Mouse (Mus musculus) heart, embryonic 10.5 days (tissue): ENCODE measurements around the gene Stmn1. TPM values are rescaled to one million over a fixed set of nuclear protein-coding genes. Genes with fewer than 3 reads are reported as not detected.

Experiments used
- DNase-seq: peaks from one replicate; pipeline ENCODE4 v3.0.0-alpha.2; 2017; ENCODE audit warnings: low spot score
- H3K27ac ChIP-seq: fragments of 300-500 bp; sonication (generic); 2 replicates; pipeline ENCODE4 v1.5.1; 2016; ENCODE audit warnings: mild to moderate bottlenecking
- H3K27me3 ChIP-seq: fragments of 300-500 bp; sonication (generic); 2 replicates; pipeline ENCODE4 v1.6.1; 2016; ENCODE audit warnings: mild to moderate bottlenecking; ENCODE audit not compliant: poor library complexity, insufficient read depth, severe bottlenecking
- H3K36me3 ChIP-seq: fragments of 300-500 bp; sonication (generic); 2 replicates; pipeline ENCODE4 v1.6.1; 2016; ENCODE audit warnings: mild to moderate bottlenecking, moderate library complexity
- H3K4me1 ChIP-seq: fragments of 300-500 bp; sonication (generic); 2 replicates; pipeline ENCODE4 v1.6.1; 2016; ENCODE audit warnings: mild to moderate bottlenecking
- H3K4me3 ChIP-seq: fragments of 300-500 bp; sonication (generic); 2 replicates; pipeline ENCODE4 v1.5.1; 2016; ENCODE audit warnings: mild to moderate bottlenecking, moderate library complexity
- H3K9me3 ChIP-seq: fragments of 300-500 bp; sonication (generic); 2 replicates; pipeline ENCODE4 v1.6.1; 2016; ENCODE audit warnings: mild to moderate bottlenecking, moderate library complexity
- WGBS: fragments of 180-500 bp; shearing (Covaris S2); methylation state at CpG from one replicate; pipeline ENCODE4 v1.1.7; 2016; 5-methylcytosine and 5-hydroxymethylcytosine counted together
- polyA plus RNA-seq: library from polyadenylated mRNA; unstranded; fragments of >200 nt; fragmentation: Nextera tagmentation; extraction: Ambion mirVana; gene quantifications from 2 replicates; pipeline ENCODE4 v1.2.1, GENCODE M21; 2016

Stmn1 gene
- polyA plus RNA-seq, 1 experiment from 2014 or later: 1,170 TPM

DNA sequence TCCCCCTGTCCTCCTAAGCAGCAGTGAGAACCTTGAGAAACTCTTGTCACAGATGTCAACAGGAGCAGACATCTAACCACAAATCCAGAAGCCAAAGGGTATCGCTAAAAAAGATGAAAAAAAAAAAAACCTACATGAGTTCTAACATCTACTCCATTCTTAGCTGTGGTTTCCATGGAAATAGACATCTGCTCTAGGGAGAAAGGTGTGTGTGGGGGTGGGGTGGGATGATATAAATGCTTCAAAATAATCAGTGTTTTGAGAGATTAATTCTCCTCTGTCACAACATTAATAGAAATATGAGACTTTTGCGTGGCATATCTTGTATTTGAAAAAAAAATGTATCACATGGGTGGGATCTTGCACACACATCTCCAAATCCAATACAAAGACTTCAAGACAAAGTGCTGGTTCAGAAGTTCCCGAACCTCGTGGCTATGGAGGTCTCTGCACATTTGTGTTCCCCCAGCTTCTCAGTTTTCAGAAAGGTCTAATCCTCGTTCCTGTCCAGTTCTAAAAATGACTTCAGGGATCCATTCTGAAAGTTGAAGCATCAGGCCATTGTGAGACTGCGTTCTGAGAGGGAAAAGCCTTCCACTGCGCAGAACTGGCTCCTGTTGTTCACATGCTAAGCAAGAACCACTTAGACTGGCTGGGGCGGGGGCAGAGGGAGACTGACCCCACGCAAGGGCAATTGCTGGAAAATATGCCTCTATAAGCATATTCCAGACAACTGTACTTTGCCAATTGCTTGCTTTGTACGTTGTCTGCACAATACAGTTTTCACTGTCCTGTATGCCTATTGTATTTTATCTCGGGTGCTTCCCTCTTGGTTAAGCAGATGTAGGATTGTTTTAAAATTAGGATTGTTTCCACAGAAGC is 1.5 kb upstream of the Stmn1 start:
- Histone ChIP-seq H3K4me3 (peak overlapping the region; percentile 97), H3K36me3 (peaks cover 12% of the 10 kb centered on the region), H3K4me1 (peaks cover 20% of the 10 kb centered on the region), H3K27ac (peak overlapping the region; percentile 98), H3K27me3 (no peaks in the 10 kb centered on the region), H3K9me3 (no peaks in the 10 kb centered on the region)
- WGBS: 69% methylated on average over 11 of the region's 11 CpGs
- no peak for DNase-seq

GRCm38 (mm10) chr4:134467435-134468214 is 495 bp upstream of the Stmn1 start:
- peaks cover 20% of the 10 kb centered on the region for H3K4me1 ChIP-seq
- peak overlapping the region; percentile 97 for H3K4me3 ChIP-seq
- no peaks in the 10 kb centered on the region for H3K9me3 ChIP-seq
- DNase-seq: no peak
- H3K27me3 ChIP-seq: no peaks in the 10 kb centered on the region
- peaks cover 22% of the 10 kb centered on the region for H3K36me3 ChIP-seq
- WGBS: under 1% methylated on average over 31 of the region's 31 CpGs
- H3K27ac ChIP-seq: peak overlapping the region; percentile 98

GRCm38 (mm10) chr4:134468578-134469266 is 602 bp downstream of the Stmn1 start:
- H3K27me3 ChIP-seq: no peaks in the 10 kb centered on the region
- H3K9me3 ChIP-seq: no peaks in the 10 kb centered on the region
- H3K4me3 ChIP-seq: peak overlapping the region; percentile 97
- H3K27ac ChIP-seq: peak overlapping the region; percentile 98
- peak; percentile 95 for DNase-seq
- WGBS: under 1% methylated on average over 67 of the region's 68 CpGs
- H3K36me3 ChIP-seq: peaks cover 29% of the 10 kb centered on the region
- peaks cover 20% of the 10 kb centered on the region for H3K4me1 ChIP-seq

DNA sequence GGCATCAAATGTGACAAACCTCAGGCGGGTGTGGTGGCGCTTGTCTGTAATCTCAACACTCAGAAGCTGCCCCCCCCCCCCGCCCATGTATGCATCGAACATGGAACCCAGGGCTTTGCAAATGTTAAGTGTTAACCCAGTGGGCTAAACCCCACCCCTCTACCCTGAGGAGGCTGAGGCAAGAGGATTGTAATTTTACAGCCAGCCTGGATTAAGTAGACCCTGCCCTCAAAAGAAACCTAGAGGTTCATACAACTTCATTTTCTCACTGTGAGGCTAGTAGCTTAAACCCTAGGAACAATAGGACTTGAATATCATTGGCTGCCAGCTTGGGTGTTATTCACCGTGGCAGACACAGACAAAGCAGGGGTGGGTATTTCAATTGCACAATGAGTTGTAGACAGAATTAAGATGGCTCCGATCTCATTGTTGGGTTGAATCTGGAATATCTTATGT is 1.2 kb downstream of the Stmn1 start:
- peak overlapping the region; percentile 98; the same call in 1 of the 2 replicates for H3K27ac ChIP-seq
- no peak for DNase-seq
- H3K4me3 ChIP-seq: peak overlapping the region; percentile 97
- 26% methylated on average over 6 of the region's 6 CpGs for WGBS
- peaks cover 20% of the 10 kb centered on the region for H3K4me1 ChIP-seq
- no peaks in the 10 kb centered on the region for H3K27me3 ChIP-seq
- no peaks in the 10 kb centered on the region for H3K9me3 ChIP-seq
- peaks cover 35% of the 10 kb centered on the region for H3K36me3 ChIP-seq

DNA sequence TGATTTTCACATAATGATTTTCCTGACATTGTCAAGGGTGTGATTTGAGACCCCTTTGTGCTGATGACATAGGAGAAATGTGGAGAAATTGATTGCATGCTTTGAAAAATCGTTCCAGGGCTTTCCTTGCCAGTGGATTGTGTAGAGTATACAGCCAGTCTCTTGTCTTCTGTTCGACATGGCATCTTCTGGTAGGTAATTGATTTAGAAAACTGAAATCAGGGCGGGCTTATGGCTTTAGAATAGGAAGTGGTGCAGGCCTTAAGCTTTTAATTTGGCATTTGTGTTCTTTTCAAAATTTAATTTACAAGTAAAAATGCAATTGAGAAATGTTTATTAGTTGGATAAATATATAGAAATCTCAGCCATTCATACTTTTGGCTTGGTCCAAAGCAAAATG is 1.9 kb downstream of the Stmn1 start:
- Histone ChIP-seq H3K9me3 (no peaks in the 10 kb centered on the region), H3K36me3 (peaks cover 41% of the 10 kb centered on the region), H3K27me3 (no peaks in the 10 kb centered on the region), H3K4me3 (peak overlapping the region; percentile 97; the same call in 1 of the 2 replicates), H3K4me1 (peaks cover 20% of the 10 kb centered on the region), H3K27ac (no peak overlapping the region)
- DNase-seq: no peak
- WGBS: 86% methylated on average over 3 of the region's 3 CpGs

- H3K27ac ChIP-seq: no peak overlapping the region
- no peaks in the 10 kb centered on the region for H3K9me3 ChIP-seq
- peaks cover 55% of the 10 kb centered on the region for H3K36me3 ChIP-seq
- H3K27me3 ChIP-seq: no peaks in the 10 kb centered on the region
- peaks cover 20% of the 10 kb centered on the region for H3K4me1 ChIP-seq
- no peak overlapping the region for H3K4me3 ChIP-seq
- DNase-seq: no peak
These were observed 3.3 kb downstream of the Stmn1 start for GRCm38 (mm10) chr4:134471469-134471868.

GRCm38 (mm10) chr4:134473764-134474163 is 5.6 kb downstream of the Stmn1 start:
- H3K27me3 ChIP-seq: 0 out of 2 replicates have a peak, but pooled peaks cover 4% of the 10 kb centered on the region
- 80% methylated on average over 4 of the region's 4 CpGs for WGBS

GRCm38 (mm10) chr4:134474240-134474639 is 6.1 kb downstream of the Stmn1 start:
- Histone ChIP-seq H3K36me3 (peaks cover 58% of the 10 kb centered on the region), H3K9me3 (no peaks in the 10 kb centered on the region), H3K4me3 (no peak overlapping the region), H3K4me1 (peaks cover 7% of the 10 kb centered on the region; the same call in 1 of the 2 replicates), H3K27me3 (0 out of 2 replicates have a peak, but pooled peaks cover 8% of the 10 kb centered on the region), H3K27ac (no peak overlapping the region)
- DNase-seq: no peak
- WGBS: 75% methylated on average over 8 of the region's 8 CpGs

More at GRCm38 (mm10) chr4:134473764-134474163, 5.6 kb downstream of the Stmn1 start:
- Histone ChIP-seq H3K9me3 (no peaks in the 10 kb centered on the region), H3K36me3 (peaks cover 58% of the 10 kb centered on the region), H3K4me1 (peaks cover 8% of the 10 kb centered on the region; the same call in 1 of the 2 replicates), H3K4me3 (no peak overlapping the region), H3K27ac (no peak overlapping the region)
- DNase-seq: no peak

DNA sequence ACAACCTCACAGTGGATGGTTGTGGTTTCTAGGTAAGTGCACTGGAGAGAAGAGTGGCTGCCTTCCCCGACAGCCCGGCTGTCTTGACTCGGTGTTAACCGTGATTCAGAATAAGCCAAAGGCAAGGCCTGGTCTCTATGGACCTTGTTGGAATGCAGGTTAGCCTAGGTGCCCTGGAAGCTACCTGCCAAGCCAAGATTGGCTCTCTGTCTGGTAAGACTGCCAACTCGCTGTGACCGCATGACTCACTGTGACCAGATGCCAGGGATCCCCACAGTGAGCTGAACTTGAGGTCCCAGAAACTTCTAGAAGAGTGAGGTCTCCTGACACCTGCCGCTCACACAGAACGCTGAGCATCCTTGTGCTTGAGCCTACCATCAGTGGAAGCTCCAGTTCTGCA is 8.8 kb downstream of the Stmn1 start:
- H3K4me3 ChIP-seq: no peak overlapping the region
- H3K27me3 ChIP-seq: peaks cover 9% of the 10 kb centered on the region; the same call in 1 of the 2 replicates
- no peaks in the 10 kb centered on the region for H3K9me3 ChIP-seq
- no peak overlapping the region for H3K27ac ChIP-seq
- WGBS: 92% methylated on average over 8 of the region's 8 CpGs
- DNase-seq: no peak
- H3K36me3 ChIP-seq: peaks cover 43% of the 10 kb centered on the region
- H3K4me1 ChIP-seq: no peaks in the 10 kb centered on the region

DNA sequence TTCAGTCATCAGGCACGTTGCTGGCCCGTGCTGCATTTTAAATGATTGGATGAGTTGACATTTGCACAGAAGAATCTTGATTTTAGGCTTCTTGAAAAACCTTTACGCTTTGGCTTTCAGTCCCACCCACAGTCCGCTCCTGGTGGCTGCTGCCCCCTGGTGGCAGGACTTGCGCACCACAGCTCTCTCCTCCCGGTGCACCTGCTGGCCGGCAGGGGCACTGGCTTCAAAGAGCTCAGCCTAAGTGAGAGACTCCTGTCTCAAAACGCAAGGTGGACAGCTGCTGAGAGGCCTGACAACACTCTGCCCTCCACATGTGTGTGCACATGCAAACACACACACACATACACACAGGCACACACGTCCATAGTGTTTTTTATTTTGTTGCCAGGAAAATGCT is 9.9 kb downstream of the Stmn1 start:
- WGBS: 5% methylated on average over 9 of the region's 9 CpGs
- peak overlapping the region; percentile 16; the same call in 1 of the 2 replicates for H3K27ac ChIP-seq
- H3K36me3 ChIP-seq: peaks cover 32% of the 10 kb centered on the region
- no peaks in the 10 kb centered on the region; the same call in 1 of the 2 replicates for H3K4me1 ChIP-seq
- peaks cover 19% of the 10 kb centered on the region for H3K27me3 ChIP-seq
- DNase-seq: peak; percentile 93
- H3K4me3 ChIP-seq: no peak overlapping the region
- no peaks in the 10 kb centered on the region for H3K9me3 ChIP-seq

DNA sequence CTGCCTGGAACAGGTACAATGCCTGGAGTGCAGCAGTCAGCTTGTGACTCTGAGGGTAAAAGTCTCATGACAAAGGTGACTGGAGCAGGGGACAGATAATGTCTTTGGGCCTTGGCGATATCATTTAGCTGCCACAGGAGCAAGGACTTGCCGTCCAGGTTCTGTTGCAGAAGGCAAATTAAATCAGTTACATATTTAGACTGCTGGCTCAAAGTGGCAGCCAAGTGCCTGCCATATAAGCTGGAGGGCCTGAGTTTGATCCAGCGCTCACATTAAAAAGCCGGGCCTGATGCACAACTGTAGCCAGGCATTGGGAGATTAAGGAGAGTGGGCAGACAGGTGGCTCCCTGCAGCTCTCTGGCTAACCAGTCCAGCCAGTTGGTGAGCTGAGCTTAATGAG is 11.7 kb downstream of the Stmn1 start:
- peaks cover 8% of the 10 kb centered on the region for H3K4me1 ChIP-seq
- no peak for DNase-seq
- H3K27ac ChIP-seq: no peak overlapping the region
- H3K27me3 ChIP-seq: peaks cover 24% of the 10 kb centered on the region
- WGBS: 83% methylated on average over 4 of the region's 4 CpGs
- no peak overlapping the region for H3K4me3 ChIP-seq
- peaks cover 18% of the 10 kb centered on the region for H3K36me3 ChIP-seq
- H3K9me3 ChIP-seq: no peaks in the 10 kb centered on the region

DNA sequence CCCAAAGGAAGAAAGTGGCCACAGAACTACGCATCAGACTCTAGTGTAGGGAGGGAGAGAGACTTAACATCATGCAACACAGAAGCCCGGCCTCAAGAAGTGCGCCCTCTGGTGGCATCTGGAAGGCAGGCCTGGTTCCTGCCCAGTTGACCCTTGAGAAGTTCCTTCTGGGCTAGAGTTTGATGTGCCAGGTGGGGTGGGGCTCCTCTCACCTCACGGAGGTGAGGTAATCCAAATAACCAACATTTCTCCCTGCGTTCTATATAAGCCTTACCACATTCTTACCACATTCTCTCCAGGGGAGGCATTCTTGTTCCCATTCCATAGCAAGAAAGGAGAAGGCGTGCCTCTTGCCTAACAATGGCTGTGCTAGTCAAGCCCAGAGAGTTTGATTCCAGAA is 12.7 kb downstream of the Stmn1 start:
- no peaks in the 10 kb centered on the region for H3K9me3 ChIP-seq
- H3K27me3 ChIP-seq: peaks cover 24% of the 10 kb centered on the region
- peaks cover 8% of the 10 kb centered on the region; the same call in 1 of the 2 replicates for H3K36me3 ChIP-seq
- H3K4me3 ChIP-seq: no peak overlapping the region
- H3K4me1 ChIP-seq: peaks cover 8% of the 10 kb centered on the region
- no peak for DNase-seq
- no peak overlapping the region for H3K27ac ChIP-seq
- WGBS: 23% methylated on average over 6 of the region's 6 CpGs
